Mouse (Mus musculus): Measurements from ENCODE around the gene Ube2e3.

- TF ChIP-seq CTCF (IDR thresholded peaks at IDR 0.05; ENCODE audit: control insufficient read depth, insufficient read depth, insufficient read length), result no peak
- TF ChIP-seq USF1 (IDR thresholded peaks at IDR 0.05; ENCODE audit: low read depth), result no peak
- TF ChIP-seq MYOG (IDR thresholded peaks at IDR 0.05; ENCODE audit: control insufficient read depth, extremely low read depth, insufficient read length), result no peak
- no peak for TF ChIP-seq CEBPB (IDR thresholded peaks at IDR 0.05; ENCODE audit: low read depth)
- no peak for TF ChIP-seq MAX (IDR thresholded peaks at IDR 0.05)
- TF ChIP-seq FOSL1 (IDR thresholded peaks at IDR 0.05; ENCODE audit: insufficient read depth, low read length, poor library complexity, severe bottlenecking), result no peak
- TF ChIP-seq MYOD1 (IDR thresholded peaks at IDR 0.05; ENCODE audit: control insufficient read depth, insufficient read length, low read depth), result peak; percentile 41
These were observed 20.3 kb downstream of the Ube2e3 start for GRCm38 (mm10) chr2:78888190-78888589.
